Mouse (Mus musculus) MN1 (cell line): ENCODE measurements around the gene Prcd.
"Not testable (repeated sequence)": the region's sequence is repeated elsewhere in the genome, so short reads cannot be mapped to it uniquely, and the experiment has no call there.

Source experiments
- DNase-seq: peaks from one replicate; pipeline ENCODE4 v3.0.0-alpha.2; 2016; ENCODE audit warnings: low spot score

Gene Prcd

DNA sequence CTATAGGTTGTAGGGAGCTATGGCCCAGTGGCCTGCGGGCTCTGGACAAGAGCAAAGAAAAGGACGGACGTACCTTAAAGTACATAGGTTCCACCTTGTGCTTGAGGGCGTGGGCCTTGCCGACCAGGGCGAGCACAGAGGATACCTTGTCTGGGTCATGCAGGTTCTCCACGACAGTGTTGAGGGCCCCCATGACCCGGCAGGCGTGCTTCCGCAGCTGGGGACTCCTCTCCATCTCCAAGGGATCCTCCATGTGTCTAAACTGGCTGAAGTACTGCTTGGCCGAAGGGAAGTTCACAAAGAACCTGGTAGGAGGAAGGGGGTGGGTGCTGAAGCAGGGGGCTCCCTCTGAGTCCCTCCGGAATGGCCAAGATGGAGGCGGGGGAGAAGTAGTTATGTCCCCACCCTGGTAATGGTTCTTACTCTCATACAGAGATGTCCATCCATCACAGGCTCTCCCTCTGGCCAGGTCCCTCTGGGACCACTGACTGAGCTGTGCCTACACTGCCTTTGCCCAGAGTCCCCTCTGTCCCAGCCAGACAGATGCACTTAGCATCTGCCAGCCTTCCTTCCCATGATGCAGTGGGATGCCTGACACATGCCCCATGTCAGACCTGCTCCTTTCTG lies 3.5 kb upstream of the Prcd start:
- no peak for DNase-seq

DNA sequence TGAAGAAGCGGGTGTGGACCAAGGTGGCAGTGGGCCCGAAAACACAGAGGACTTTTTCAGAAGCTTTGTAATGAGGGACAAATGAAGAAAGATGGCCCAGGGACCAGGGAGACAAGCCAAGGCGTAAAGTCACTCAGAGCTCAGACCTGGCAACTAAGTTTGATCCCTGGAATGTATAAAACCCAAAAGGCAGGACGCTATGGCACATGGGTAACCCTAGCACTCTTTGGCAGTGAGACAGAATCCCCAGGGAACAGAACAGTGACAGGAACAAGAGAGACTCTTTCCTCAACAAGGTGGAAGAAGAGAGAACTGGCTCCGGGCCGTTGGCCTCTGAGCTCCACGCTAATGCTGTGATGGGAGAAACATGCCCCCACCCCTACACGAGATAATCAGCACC lies 2.5 kb upstream of the Prcd start:
- no peak for DNase-seq

DNA sequence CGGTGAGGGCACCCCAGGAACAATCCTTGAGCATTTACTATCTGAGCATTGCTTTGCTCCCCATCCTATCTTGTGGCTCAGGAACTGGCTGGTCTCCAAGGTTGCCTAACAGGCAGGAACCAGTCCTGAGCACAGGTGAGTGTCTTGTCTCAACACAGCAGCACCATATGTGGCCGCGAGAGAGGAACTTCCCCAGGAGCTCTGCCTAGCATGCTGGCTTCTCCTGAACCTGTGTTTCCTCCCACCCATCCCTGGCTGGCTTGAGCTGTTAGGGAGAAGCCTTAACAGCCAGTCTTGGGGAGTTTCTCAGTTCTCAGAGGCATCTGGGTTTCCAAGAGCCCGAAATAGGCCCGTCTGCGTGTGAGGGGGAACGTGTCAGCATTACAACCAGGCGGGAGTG lies 2.0 kb upstream of the Prcd start:
- no peak for DNase-seq

DNA sequence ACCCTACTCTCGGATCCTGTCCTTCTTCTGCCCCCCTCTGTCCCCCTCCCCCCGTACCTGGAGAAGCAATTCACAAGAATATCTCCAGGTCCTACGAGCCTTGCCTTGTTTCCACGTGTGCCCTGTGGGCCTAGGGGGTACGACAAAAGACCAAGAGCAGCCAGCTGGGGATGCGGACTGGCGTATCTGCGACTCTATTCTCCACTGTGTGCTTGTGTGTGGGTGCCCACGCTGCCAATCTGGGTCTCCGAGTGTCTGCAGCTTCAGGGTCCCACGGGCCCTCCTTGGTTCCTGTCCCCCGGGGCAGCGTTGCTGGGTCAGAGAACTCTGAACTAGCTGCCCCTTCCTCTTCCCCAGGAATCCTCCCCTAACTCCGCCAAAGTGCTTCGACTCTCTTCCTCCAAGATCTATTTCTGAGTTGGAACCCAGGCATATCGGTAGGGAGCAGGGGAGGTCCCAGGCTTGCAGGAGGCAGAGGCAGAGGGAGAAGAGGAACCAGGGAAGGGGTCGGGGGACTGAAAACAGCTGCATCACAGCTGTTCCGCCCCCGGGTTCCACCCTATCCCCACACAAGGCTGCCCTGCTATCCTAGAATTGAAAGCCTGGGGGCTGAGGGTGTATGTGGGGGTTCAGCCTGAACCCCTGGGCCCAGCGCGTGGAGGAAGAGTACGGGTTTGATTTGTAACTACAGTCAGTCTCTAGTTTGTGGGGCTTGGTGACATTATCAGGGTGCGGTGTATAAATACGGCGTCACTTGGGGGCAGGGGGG lies 820 bp upstream of the Prcd start:
- no peak for DNase-seq

DNA sequence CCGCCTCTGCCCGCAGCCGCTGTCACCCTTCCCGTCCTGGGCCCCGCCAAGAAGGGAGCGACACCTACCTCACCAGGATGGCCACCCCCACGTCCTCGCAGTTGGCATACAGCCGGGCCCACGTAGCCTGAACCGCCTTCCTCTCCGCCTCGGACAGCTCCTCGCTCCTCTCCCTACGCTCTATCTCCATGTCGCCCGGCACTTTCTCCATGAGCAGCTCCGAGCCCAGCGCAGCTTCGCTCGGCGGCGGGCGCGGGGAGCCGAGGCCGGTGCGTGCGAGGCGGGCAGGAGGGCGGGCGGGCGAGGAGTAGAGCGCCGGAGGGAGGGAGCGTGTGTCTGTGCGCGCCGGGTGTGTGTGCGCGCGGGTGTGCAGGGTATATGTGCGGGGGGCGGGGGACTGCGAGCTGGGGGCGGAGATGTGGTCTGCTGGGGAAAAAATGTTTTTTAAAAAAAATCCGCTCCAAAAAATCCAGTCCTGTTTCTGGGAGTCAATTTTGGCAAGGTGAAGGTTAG lies 431 bp downstream of the Prcd start:
- peak; percentile 35 for DNase-seq

DNA sequence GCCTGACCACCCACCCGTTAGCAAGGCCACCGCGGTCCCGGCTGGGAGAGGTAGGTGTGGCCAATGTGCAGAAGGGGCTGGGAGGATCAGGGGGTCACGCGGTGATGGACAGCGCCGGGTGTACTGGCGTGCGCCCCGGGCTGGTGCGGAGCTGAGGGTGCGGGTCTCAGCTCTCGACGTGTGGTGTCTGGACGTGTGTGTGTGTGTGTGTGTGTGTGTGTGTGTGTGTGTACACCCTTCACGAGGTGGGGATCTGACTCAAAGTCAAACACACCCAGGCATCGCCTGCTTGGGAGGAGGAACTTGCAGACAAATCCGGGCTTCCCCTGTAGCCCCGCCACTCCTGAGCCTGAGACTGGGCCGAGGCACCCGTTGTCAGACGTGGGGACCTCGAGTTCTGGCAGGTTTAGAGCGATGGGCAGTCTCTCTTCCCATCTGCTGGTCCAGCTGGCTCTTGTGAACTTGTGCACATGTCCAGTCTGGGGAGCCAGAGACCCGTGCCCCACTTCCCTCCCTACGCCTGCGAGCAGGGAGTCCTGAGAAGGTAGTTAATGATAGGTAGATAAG lies 1.0 kb downstream of the Prcd start, which contains the start of gene Cygb:
TSS of gene Cygb (minus strand) at position 59 of the 567 bp plus-strand sequence.
- no peak for DNase-seq

DNA sequence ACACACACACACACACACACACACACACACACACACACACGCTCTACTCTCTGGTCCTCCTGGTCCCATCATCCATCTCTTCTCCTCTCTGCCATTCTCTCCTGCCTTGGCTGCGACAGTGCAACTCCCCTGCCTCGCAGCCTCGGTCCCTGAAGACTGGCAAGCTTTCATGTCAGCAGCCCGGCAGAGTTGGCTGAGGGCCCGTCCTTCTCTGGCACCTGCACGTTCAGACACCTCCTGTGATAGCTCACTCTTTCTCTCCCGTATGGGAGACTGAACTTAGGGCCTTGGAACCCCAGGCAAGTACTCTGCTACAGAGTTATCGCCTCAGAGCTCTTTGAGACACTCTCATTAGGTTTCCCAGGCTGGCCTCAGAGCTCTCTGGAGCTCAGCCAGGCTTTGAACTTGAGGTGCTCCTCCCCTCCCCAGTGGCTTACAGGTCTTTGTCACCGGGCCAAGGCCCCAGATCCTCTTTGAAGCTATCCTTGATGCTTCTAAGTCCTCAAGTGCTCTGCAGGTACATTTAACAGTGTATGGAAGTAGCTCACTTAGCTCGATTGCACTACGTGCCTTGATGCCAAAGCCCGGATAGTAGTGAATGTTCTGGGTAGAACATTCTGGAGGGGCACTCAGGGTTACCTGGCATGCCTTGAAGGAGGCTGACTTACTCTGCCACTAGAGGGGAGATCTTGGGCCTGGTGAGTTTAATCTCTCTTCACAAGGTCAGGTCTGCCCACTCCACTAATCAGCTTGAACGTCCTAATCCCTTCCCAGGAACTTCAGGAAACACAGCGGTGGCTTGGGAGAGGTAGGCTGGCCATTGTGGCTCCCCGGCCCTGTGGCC lies 3.2 kb downstream of the Prcd start:
- DNase-seq = peak; percentile 44

DNA sequence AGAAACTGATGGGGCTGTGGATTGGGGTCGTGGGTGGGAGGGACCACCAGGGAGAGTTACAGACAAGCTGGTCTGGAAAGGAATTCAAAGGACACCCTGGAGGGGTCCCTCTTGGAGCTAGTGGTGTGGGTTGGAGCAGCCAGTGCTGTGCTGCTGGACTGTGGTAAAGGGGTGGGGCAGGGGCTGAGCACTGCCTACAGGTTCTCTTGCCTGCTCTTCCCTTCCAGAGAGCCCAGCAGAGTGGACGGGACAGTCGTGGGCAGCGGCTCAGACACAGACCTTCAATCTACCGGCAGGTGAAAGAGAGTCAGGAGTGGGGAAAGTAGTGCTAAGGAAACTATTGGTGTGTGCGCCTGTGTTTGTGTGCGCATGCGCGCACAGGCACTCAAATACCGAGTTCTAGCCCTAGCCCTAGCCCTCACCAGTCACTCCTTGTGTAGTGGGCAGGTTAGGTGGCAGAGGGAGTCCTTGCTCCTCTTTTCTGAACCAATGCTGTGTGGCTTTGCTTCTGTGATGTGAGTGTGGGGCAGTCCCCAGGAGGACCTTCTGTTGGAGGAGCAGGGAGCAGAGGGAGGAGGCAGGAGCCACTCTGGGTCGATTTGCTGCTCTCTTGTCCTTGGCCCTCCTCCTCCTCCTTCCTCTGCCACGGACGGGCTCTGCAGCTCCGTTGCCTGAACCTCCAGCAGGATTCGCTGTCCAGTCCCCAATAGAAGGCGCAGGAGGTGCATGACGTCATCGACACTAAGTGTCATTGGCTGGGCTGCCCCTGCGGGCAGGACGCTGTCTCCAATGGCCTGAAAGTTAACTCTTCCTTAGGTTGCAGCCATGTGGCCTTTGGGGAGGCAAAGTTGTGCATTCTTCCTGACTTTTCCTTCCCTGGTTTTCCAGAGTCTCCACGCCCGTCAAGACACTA lies 4.2 kb downstream of the Prcd start:
- peak; percentile 93 for DNase-seq

DNA sequence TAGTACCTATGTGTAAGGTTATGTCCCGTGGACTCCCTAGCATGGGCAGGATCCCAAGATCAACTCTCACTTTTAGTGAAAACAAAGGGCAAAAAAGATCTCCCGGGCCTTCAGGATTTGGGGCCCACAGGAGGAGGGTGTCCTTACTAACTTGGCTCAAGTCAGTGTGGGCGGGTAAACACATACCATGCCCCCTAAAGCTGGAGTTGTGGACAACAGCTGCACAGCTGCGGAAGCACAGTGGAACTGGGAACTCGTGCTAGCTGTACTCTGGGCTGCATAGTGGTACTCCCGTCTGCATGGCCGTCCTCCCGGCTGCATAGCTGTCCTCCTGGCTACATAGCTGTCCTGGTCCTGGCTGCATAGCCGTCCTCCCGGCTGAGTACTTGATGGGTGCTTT lies 4.9 kb downstream of the Prcd start:
- DNase-seq = peak; percentile 32

DNA sequence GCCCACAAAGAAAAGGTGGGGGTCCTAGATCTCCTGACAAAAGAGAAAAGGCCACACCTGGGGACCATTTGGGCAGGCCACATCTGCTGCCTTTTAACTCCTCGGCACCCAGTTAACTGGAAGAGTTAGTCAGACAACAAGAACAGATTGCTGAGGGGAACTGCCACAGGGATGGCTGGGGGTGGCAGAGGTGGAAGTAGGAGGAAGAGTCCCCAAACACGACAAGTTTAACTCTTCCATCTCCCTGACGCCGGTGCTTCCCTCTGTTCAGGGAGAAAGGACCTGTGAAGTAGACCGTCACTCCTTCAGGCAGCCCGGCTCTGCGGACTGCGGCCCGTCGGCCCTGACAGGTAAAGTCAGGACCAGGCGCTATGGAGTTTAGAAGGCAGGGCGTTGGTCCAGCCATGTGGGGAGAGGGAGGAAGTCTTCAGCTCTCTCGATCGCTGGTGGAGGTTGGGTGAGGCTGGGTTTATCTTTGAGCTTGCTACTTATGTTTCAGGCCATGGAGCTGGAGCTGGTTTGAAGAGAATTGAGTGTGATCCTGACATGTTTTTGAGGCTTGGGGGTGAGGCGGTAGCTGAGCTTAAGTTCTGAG lies 5.8 kb downstream of the Prcd start:
- no peak for DNase-seq

DNA sequence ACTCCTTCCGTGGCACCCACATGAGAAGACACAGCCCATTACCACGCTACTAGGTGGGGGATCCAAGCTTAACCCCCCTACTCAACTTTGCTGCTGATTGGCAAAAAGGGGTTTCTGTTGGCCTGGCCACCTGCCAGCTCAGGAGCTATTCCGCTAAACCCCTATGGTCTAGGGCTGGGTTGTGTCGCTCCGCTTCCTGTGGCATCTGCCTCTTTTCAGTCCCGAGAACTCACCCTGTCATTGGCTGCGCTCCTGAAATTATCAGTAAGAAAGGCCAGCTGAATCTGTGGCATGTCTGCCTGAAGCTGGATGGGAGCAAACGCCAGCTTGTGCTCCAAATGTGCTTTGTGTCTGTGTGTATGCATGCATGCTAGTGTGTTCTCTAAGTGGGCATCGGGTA lies 6.8 kb downstream of the Prcd start:
- DNase-seq = peak; percentile 48

DNA sequence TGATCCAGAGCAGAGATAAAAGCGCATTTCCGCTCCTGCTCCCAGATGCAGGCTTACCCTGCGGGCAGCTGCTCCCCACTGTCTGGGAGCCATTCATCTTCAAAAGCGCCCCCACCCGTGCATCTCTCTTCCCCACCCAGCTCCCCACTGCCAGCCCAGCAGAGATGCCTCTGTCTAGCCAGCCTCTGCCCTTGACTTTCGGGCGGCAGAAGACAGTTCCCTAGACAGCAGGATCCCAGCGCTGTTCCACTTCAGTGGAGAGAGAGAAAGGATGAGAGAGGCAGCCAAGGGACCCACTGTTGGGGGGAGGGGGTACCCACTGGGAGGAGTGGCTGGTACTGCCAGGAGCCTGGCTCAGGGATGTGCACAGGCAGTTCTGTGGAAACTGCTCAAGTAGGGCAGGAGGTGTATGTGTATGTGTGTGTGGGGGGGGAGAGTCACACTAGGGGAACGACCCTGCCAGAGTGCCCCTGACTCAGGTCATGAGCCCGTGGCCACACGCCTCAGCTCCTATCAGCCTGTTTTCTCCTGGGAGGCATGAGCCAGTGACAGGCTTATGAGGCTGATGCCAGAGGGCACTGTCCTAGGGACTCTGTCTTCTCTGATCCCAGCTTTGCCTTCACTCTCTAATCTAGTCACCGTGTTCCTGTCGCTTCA lies 8.1 kb downstream of the Prcd start:
- peak; percentile 53 for DNase-seq

DNA sequence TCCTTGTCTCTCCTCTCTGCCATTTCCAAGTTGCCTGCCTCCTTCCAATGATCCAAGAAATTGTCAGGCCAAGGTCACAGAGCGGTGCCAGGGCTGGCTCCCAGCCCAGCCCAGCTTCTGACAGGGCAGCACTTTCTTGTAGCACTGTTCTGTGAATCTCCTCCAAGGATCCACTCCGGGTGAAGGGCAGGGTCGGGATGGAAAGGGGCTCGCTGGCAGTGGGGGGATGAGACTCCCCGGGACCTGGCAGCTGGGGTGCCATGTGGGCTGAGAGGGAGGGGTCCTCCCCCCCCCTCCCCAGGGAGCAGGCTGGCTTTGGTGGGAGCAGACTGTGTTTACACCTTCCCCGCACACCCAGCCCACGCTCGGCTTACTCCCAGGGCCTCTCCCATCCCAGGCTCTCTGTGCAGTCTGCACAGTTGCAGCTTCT lies 8.6 kb downstream of the Prcd start:
- DNase-seq = no peak

DNA sequence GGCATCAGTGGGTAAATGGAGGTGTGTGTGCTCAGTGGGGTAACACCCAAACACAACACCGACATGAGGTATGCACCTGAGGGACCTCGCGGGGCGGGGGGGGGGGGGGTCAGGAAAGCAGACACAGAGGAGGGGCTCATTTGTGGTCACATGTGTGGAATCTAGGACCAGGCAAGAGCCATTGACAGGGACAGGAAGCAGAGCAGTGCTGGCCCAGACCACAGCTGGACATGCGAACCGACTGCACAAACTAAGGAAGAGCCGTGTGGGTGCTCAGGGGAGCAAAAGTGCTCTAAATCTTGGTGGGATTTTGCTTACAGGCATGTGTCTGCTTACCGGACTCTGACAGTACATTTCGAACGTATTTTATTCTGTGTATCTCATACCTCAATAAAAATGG lies 12.0 kb downstream of the Prcd start:
- DNase-seq = no peak

DNA sequence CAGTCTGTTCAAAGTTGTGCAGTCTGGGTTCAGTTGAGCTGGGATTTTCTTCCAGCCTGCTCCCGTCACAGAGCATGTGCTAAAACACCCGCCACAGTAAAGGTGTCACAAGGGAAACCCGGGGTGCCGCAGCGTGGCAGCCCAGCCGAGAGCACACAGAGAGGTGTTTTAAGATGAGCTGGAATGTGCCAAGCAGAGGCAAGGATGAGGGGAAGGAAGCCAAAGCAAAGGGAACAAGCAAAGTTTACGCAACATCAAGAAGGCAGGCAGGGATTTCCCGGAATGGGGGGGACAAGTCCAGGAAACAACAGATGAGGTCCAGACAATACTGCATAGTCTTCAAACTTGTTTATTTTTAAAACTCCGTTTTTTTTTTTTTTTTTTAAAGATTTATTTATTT lies 13.2 kb downstream of the Prcd start:
- no peak for DNase-seq

DNA sequence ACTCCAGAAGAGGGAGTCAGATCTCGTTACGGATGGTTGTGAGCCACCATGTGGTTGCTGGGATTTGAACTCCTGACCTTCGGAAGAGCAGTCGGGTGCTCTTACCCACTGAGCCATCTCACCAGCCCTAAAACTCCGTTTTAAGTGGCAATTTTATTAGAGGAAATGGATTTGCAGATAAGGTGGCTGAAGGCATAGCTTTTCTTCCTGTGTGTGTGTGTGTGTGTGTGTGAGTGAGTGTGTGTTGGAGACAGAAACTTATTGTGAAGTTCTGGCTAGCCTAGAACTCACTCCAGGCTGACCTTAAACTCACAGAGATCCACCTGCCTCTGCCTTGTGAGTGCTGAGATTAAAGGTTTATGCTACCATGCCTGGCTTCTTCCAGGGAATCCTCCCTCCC lies 13.7 kb downstream of the Prcd start:
- DNase-seq = not testable (repeated sequence)

DNA sequence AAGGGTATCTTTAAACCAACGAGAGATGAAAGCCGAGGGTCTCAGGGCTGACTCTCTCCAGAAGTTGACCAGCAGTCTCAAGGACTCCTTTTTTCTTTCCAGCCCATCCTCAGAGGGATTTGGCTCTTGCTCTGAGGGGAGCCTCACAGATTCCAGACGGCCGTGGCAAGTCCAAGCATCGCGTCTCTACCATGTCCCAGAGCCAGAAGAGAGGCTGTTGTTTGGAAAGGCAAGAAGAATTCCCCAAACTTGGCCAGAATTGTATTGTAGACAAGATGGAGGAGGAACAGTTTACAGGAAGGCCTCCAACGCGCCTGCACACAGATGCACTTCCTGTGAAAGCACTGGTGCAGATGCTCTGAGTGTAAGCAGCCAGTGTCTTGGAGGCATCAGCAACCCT lies 14.6 kb downstream of the Prcd start:
- DNase-seq = no peak

DNA sequence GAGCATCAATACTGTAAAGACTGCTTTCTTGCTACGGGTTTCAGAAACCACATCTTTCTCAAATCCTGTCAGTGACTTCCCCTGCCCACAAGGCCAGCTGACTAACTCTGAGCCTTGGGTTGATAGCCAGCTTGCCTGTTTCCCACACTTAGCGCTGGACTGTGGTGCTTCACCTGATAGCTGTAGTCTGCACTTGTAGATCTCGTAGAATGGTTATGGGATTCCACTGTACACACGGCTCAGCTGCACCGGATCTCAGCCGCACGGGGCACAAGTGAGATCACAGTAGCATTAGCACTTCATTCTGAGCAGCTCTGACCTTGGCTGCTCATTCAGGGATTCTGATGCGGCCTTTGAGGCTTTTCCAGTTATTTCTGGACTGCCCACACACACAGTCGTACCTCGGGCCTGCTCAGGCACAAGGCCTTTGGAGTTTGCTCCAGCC lies 15.1 kb downstream of the Prcd start:
- no peak for DNase-seq

DNA sequence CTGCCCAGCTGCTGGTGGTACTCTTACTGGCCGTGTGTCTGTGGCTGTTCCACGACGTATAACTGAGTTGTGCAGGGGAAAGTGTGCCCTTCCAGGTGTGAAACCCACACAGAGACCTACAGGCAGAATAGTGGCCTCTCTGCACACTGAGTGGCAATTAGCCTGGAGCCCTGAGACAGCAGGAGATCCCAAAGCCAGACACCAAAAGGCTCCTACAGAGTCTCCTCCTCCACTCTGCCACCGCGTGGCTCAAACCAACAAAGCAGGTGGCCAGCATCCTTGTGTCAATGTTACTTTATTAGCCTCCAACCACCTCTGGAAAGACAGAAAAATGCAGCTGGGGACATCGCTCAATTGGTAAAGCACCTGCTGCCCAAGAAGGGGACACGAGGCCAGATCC lies 15.5 kb downstream of the Prcd start:
- no peak for DNase-seq

DNA sequence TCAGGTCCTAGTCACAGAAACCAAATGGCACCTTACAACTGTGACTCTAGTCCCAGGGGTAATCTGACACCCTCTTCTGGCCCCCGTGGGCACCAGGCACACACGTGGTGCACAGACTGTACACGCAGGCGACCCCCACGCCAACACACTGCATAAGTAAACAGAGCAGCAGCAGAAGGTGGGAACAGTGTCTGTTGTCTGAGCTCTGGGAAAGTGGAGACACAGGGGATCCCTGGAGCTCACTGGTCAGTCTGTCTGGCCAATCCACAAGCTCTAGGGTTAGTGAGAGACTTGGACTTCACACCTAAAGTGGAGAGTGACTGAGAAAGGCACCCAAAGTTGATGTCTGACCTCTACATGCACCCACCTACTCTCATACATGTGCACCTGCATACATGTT lies 16.0 kb downstream of the Prcd start:
- DNase-seq = no peak
